Mouse (Mus musculus) ES-E14 (cell line): ENCODE measurements around the gene Lurap1l. TPM values are rescaled to one million over a fixed set of nuclear protein-coding genes. Genes with fewer than 3 reads are reported as not detected.

Experiments used
- DNase-seq: peaks from one replicate; pipeline ENCODE4 v3.0.0-alpha.2; 2013; ENCODE audit warnings: low read depth, low spot score
- H3K27ac ChIP-seq: 2 replicates; pipeline ENCODE4 v1.5.1; 2012; ENCODE audit warnings: low read depth, mild to moderate bottlenecking, low read length, moderate library complexity, mixed read lengths; ENCODE audit not compliant: poor library complexity, insufficient read depth, severe bottlenecking
- H3K36me3 ChIP-seq: 2 replicates; pipeline ENCODE4 v1.6.1; 2012; ENCODE audit warnings: mild to moderate bottlenecking, low read length, moderate library complexity, mixed read lengths; ENCODE audit not compliant: control insufficient read depth, poor library complexity, insufficient read depth, severe bottlenecking
- H3K4me1 ChIP-seq, 2 experiments: fragments of 150-350 bp in 1 of 2; sonication (generic) in 1 of 2; 2 replicates each; pipeline ENCODE4 v1.6.1; 2012; ENCODE audit warnings: low read length in 2 of 2, mild to moderate bottlenecking in 1 of 2, mixed read lengths in 1 of 2; ENCODE audit not compliant: control insufficient read depth in 2 of 2, insufficient read depth in 2 of 2, poor library complexity in 1 of 2
- H3K4me3 ChIP-seq, 2 experiments: fragments of 150-350 bp in 1 of 2; sonication (generic) in 1 of 2; 2 replicates each; pipeline ENCODE4 v1.5.1; 2012; ENCODE audit warnings: low read length in 2 of 2, low read depth in 1 of 2, mild to moderate bottlenecking in 1 of 2, mixed read lengths in 1 of 2; ENCODE audit not compliant: insufficient read depth in 1 of 2, poor library complexity in 1 of 2, severe bottlenecking in 1 of 2
- H3K9ac ChIP-seq: 2 replicates; pipeline ENCODE4 v1.6.1; 2012; ENCODE audit warnings: low read depth, mild to moderate bottlenecking, low read length, mixed read lengths; ENCODE audit not compliant: poor library complexity, insufficient read depth, severe bottlenecking
- H3K9me3 ChIP-seq: fragments of 150-350 bp; sonication (generic); 2 replicates; pipeline ENCODE4 v1.6.1; 2012; ENCODE audit warnings: low read depth, mild to moderate bottlenecking, low read length; ENCODE audit not compliant: control insufficient read depth, insufficient read depth
- CHD2 ChIP-seq: IDR thresholded peaks from 2 replicates; pipeline ENCODE4 v1.6.1; 2014; ENCODE audit warnings: mild to moderate bottlenecking, low read depth, low read length, inconsistent platforms
- HCFC1 ChIP-seq: IDR thresholded peaks from 2 replicates; pipeline ENCODE4 v1.6.1; 2012; ENCODE audit warnings: low read length, inconsistent platforms, borderline replicate concordance; ENCODE audit not compliant: insufficient read depth
- MAFK ChIP-seq: IDR thresholded peaks from 2 replicates; pipeline ENCODE4 v1.6.1; 2014; ENCODE audit warnings: mild to moderate bottlenecking, low read depth, low read length, inconsistent platforms; ENCODE audit not compliant: insufficient read depth
- ZC3H11A ChIP-seq: IDR thresholded peaks from 2 replicates; pipeline ENCODE4 v1.6.1; 2012; ENCODE audit warnings: low read depth, mild to moderate bottlenecking, inconsistent platforms, low read length, borderline replicate concordance
- ZNF384 ChIP-seq: IDR thresholded peaks from 2 replicates; pipeline ENCODE4 v1.6.1; 2012; ENCODE audit warnings: low read depth, low read length, inconsistent platforms
- in situ Hi-C, 2 experiments: fragments of 600-800 bp; cut with MboI; formaldehyde crosslinking; loops; one replicate each; pipeline ENCODE4 v1.15.1; 2025; ENCODE audit warnings: low sequenced_read_pairs in 2 of 2, inconsistent platforms in 1 of 2; ENCODE audit not compliant: unreplicated experiment in 2 of 2
- total RNA-seq: library from RNA; depleted of rRNA; stranded (reverse); fragments of 300-350 nt; gene quantifications from 2 replicates; pipeline ENCODE4 v1.2.3, GENCODE M21; 2012

The Lurap1l gene
- total RNA-seq, 1 experiment = 2.5 TPM

DNA sequence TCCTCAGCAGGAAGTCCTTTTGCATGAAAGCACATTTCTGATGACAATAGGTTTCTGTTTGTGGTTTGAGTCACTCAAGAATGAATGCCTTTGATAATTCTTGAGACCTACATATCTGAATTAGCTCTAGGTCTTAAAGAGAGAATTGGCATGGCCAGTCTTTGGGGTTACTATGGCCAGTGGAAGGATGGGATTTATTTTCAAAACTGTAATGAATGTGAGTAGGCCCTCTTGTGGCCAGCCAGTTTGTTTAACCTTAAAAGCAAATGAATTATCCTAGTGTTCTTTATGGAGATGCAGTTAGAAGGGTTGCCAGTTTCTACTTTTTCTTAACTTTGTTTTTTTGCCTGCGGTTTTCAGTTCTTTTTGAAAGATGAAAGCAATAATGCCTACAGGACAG, 42.2 kb downstream of the Lurap1l start:
- no peaks in the 10 kb centered on the region for H3K4me1 ChIP-seq

DNA sequence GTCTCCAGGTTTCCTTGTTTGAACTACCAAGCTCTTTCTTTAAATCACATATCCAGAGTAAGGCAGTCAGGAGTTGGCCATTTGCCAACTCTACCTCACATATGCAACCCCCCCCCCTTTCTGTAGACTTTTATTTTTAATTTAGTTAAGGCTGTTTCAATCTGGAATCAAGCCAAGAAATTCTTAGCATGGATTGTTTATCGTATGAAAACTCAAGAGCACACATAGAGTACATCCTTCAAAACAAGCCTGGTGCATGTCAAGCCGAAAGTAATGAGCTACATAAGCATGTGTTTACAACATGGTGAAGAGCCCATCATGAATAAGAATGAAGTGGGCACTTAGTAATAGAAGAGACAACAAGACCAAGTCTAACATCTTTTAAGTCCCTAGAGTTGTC, 45.5 kb downstream of the Lurap1l start:
- Histone ChIP-seq H3K9ac (no peak overlapping the region), H3K27ac (no peak overlapping the region), H3K4me1 (no peaks in the 10 kb centered on the region), H3K4me3 (no peak overlapping the region), H3K36me3 (no peaks in the 10 kb centered on the region), H3K9me3 (no peaks in the 10 kb centered on the region)
- DNase-seq = no peak
- TF ChIP-seq CHD2 (no peak), MAFK (no peak), HCFC1 (no peak)
- in situ Hi-C loops = no loop called here

More for the DNA sequence above, 42.2 kb downstream of the Lurap1l start:
- DNase-seq = no peak
- Histone ChIP-seq H3K27ac (no peak overlapping the region), H3K36me3 (no peaks in the 10 kb centered on the region), H3K9ac (no peak overlapping the region), H3K4me3 (no peak overlapping the region), H3K9me3 (no peaks in the 10 kb centered on the region)
- TF ChIP-seq ZC3H11A (no peak), HCFC1 (no peak), CHD2 (no peak)
- in situ Hi-C loops = no loop called here

GRCm38 (mm10) chr4:80967526-80967925, 57.1 kb downstream of the Lurap1l start:
- Histone ChIP-seq H3K4me3 (peak overlapping the region; percentile 44 to 60), H3K9ac (0 out of 2 replicates have a peak overlapping the region, but pooled peaks have one; percentile 52), H3K9me3 (no peaks in the 10 kb centered on the region), H3K27ac (no peak overlapping the region), H3K4me1 (no peaks in the 10 kb centered on the region), H3K36me3 (no peaks in the 10 kb centered on the region)
- DNase-seq = no peak
- TF ChIP-seq CHD2 (no peak), MAFK (no peak), ZNF384 (no peak), HCFC1 (no peak), ZC3H11A (no peak)
- in situ Hi-C loops = no loop called here

GRCm38 (mm10) chr4:80971846-80972245, 61.4 kb downstream of the Lurap1l start:
- TF ChIP-seq ZC3H11A = no peak
- TF ChIP-seq CHD2 = no peak
- TF ChIP-seq MAFK = peak; percentile 62
- H3K9ac ChIP-seq = no peak overlapping the region
- H3K4me1 ChIP-seq = no peaks in the 10 kb centered on the region
- no peak for DNase-seq
- H3K9me3 ChIP-seq = no peaks in the 10 kb centered on the region
- in situ Hi-C loops = no loop called here
- H3K4me3 ChIP-seq = no peak overlapping the region
- no peak overlapping the region for H3K27ac ChIP-seq
- H3K36me3 ChIP-seq = no peaks in the 10 kb centered on the region

DNA sequence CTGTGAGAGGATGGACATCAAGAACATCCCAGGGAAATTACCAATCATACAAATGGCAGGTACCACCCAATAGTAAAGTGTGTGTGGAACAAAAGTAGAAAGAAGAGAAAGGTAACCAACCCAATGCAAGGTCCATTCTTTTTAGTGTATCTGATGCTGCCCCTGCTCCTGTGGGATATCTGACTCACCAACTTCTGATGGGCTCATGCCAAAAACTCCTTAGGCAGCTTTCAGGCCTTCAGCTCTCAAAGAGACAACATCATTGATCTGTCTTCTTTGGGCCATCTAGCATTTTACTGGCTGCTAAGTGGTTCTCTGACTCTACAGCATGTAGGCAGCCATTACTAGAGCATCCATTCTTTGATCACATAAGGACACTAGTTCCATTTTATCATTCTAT, 63.5 kb downstream of the Lurap1l start:
- TF ChIP-seq MAFK (no peak), ZC3H11A (no peak), ZNF384 (no peak)
- in situ Hi-C loops = no loop called here
- Histone ChIP-seq H3K36me3 (no peaks in the 10 kb centered on the region), H3K4me1 (no peaks in the 10 kb centered on the region), H3K9me3 (no peaks in the 10 kb centered on the region), H3K27ac (no peak overlapping the region), H3K4me3 (no peak overlapping the region), H3K9ac (no peak overlapping the region)
- DNase-seq = no peak
